Mouse (Mus musculus) urinary bladder, postnatal 36 days (tissue): Measurements from ENCODE around the gene Palm2.

Experiments used
- DNase-seq, 2 experiments: peaks; one replicate each; pipeline ENCODE4 v3.0.0; 2022; ENCODE audit warnings: low spot score in 2 of 2, mixed read lengths in 1 of 2

The Palm2 gene

DNA sequence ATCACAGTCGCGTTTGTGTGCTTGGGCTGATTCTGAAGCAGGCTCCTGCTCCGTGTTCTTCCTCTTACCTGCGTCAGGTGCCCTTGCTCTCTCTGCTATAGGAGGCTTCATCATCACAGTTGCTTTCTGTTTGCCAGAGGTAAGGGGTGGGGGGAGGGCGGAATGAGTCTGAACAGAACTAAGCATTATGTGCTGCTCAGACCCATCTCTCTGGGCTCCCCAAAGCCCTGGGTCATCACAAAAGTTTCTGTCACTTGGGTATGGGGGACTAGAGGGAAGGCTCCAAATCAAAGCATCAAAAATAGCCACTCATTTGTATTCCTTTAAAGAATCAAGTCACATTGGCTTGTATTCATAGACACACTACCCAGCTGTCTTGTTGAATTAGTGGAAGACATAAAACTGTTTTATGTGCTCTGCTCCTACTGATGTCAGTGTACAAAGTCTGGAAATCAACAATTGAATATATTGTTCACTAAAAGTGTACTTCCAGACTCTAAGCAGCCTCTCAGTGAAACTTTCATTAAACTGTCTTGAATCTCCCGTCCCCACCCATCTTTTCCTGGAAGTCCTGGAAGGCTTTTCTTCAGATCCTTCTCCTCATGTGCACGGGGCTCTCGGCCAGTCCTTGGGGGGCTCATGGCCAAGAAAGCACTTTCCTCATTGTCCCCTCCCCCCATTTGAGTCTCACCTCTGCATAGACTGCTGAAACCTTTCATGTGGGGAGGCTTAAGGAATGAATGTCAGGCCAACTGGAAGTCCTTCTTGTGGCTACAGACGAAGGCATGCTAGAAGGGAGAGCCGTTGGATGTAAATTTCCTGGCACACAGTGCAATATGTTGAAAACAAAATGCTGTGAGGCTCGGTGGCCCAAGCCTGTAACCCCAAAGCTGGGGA, 269.8 kb downstream of the Palm2 start:
- no peak for DNase-seq

DNA sequence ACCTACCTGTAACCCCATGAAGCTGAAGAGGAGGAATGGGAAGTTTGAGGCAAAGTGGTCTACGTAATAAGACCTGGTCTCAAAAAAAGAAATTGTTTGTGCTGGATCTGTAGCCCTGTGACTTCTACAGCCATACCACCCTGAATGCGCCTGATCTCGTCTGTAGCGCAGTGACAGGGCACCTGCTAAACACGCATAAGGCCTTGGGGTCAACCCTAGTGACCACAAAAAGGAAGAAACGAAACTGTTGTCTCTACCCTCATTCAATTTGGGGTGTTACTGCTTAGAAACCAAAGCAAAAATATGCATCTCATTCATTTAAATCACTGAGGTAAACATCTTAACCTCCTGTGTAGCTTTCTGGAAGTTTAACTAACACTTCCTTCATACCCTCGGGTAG, 270.5 kb downstream of the Palm2 start:
- DNase-seq: no peak

DNA sequence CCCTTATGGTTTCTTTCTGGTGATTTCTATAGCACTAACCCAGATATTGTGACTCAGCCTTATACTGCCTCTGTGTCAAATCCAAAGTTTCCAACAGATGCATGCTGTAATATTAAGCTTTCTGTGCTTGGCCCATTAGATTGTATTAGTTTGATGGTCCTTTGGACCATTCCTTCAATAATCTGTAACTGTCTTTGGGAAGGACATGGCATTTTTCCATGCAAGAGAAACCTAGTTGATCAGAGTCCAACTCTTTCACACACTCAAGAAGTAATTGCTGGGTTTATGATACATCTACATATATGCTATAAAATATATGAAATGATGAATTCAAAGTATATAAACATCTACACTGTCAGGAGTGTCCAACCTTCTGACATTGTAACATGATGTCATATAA, 281.8 kb downstream of the Palm2 start:
- no peak for DNase-seq

DNA sequence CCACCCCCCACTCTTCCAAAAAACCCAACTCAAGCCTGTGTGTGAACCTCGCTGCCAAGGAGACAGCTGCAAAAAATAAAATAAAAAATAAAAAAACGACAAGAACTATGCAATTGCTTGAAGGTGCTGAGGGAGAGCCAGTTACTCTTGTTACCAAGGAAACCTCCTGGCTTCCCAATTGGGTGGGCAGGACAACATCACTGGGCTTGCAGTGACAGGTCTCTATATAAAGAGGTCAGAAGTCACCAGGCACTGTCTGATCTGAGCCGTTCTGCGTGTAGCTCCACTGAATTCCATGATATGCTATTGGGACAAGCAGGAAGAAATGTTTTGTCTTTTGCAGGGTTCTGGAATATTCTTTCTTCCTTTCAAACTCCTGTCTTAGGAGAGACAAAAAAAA, 282.7 kb downstream of the Palm2 start:
- no peak for DNase-seq

DNA sequence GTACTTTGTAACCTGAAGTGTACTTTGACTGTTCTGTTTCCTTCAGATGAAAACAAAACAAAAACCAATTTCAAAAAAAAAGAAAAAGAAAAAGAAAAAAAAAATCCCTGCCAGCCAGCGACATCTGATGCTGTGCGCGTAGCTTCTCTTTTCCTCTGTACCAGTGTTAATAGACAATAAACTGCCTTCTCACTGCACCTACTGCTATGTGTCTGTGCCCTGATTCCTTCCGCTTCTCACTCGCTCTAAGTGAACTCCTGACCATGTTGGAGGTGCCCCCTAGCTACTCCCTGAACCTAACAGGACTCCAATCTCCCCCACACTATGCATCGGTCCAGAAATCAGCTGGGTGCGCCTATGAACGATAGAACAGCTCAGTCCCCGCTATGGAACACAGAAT, 283.3 kb downstream of the Palm2 start, which contains the start of gene Akap2:
TSS of gene Akap2 (plus strand) at position 304 of the 400 bp plus-strand sequence.
- no peak for DNase-seq

DNA sequence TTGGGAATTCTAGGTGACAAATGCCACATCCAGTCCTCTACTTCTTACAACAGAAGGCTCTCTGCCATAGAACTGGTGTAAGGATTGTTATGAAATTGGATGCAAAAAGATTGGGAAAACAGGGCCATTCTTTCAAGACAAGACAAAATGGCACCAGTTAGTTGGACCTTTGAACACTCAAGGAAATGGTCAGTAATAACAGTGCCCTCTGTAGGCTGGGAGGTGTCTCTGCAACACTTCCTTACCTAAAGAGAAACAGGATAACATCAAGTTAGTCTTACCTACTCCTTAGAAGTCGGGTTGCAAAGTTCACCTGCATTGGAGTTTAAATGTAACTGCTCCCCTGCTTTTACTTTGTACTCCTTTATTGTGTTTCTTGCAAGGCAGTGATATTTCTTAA, 285.3 kb downstream of the Palm2 start:
- DNase-seq: no peak

DNA sequence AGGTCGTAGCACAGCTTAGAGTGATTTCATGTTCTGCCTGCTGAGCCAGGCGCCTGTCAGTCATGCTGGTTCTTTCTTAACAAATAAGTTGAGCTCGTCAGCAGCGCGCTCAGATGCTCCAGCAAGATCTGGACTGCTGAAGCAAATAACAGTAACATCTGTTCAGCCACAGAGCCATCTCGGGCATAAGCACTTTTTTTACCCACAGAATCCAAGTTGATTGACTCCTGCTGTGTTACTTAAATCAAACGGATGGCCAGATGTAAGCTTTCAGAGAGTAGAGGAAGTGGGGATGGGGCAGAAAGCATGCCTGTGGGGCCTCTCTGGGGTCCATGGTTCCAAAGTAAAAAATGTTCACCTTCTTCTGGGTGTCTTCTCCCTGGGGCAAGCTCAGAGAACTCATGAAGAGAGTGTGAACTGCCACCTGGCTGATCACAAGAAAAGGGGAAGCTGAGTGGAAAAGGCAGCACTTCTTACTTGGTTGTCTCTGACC, 286.9 kb downstream of the Palm2 start:
- no peak for DNase-seq

DNA sequence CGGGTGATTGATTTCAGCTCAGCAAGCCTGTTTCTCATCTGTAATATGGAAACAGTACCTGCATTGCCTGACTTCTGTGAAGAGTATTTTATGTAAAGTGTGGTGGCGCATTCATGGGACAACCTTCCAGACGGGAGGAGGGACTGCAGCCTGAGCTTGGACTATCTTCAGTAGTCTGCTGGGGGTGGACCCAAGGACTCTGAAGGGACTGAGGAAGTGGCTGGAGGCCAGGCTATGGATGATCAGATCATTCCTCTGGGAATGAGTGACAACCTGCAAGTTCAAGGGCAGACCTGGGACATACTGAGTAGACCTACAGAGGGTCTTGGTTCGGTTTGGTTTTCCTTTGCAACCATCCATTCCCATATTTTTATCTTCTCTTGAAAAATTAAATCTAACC, 288.2 kb downstream of the Palm2 start:
- DNase-seq: no peak

DNA sequence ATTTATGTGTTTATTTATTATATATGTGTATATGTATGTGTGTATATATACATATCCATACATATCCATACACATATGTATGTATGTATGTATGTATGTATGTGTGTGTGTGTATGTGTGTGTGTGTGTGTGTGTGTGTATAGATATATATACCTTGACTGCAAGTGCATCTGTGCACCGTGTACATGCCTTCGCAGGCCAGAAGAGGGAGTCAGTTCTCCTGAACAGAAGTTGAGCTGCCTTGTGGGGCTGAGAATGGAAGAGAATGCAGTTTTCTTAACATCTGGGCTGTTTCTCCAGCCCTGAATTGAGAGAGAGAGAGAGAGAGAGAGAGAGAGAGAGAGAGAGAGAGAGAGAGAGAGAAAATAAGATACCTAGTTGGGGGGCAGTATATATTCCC, 289.6 kb downstream of the Palm2 start:
- no peak for DNase-seq

DNA sequence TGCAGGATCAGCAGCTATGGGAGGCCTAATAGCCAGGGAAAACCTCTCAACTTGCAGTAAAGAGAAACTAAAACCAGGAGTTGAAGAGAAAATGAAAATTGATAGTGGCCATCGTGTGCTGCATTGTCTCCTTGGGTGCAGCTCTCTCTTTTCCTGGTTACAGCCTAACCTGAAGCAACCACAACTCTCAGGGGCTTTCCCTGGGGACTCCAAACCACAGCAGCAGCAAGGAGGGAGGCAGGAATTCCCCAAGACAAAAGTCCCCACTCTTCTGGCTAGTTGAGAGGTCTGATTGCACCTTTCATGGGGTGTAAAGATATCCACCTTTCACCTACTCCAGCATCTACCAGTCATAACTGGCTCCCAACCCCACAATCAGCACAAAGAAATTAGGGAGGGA, 291.5 kb downstream of the Palm2 start:
- DNase-seq: no peak

DNA sequence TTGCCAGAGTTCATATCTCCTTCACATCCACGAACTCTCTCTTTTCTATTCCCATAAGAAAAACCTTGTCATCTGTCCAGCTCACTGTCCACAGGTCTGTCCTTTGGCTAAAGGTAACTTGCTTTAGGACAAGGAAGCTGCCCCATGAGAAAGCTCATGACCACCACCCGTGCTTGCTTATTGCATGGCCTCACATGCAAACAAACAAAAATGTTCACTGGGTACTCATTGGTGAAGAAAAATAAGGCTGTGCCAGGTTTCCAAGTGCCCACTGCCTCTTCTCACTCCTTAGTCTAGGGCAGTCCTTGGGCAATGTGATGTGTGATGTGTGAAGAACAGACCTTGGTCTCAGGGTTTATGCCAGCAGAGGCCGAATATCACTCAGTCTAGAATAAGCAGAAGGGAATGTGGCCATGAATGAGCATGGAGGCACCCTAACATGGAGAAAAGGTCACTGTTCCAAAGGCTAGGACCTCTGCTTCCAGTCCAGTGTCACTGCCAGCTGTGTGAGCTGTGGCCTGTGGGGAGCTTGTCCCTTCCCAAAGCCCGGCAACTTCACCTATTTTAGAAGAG, 294.6 kb downstream of the Palm2 start:
- no peak for DNase-seq

DNA sequence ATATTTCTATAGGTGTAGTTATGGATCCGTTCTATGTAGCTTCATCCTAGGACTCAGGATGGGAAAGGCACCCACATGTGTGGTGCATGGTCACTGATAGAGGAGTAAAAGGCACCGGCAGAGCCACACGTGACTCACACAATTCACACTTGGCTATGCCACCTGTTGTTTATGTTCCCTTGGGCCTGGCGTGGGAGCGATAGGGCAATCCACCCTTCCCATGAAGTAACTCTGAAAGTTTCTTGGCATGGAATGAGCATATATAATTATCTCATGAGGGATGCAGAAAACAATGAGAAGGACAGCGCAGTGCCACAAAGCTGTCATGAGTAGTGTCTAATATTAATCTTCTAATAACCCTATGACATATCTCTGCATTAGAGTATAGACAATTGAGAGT, 296.0 kb downstream of the Palm2 start:
- no peak for DNase-seq

DNA sequence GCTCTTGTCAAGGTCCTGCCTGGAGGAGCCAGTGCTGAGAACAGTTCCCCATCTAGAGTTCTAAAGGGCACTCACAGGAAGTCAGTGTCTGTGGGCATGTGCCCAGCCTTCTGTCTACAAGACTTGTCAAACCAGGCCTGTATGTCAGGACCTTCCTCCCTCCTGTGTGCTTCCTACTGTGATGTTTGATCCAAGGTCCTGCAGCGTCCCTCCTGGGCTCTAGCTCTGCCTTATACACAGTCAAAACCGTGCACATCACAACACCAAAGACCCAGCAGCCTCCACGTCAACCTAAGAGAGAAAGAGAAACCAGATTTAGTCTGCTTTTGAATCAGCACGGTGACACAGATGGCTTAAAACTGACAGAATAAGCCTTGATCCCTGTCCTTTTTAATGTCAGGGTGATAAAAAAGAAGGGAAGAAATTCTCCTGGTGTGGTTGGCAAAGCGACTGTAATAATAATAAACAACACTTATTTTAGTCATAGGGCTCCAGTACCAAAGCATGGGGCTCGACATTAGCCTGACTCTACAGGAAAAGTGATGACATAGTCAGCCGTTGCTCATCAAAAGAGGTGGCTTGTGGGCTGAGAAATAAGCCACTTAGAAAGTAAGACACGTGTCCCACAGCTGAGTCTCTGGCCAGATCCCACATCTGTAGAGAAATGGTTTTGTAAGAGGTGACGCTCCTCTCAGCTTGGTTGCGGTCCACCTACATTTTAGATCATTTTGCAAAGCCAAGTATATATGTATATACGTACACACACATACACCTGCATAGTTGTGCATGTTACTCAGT, 297.0 kb downstream of the Palm2 start:
- DNase-seq: no peak

DNA sequence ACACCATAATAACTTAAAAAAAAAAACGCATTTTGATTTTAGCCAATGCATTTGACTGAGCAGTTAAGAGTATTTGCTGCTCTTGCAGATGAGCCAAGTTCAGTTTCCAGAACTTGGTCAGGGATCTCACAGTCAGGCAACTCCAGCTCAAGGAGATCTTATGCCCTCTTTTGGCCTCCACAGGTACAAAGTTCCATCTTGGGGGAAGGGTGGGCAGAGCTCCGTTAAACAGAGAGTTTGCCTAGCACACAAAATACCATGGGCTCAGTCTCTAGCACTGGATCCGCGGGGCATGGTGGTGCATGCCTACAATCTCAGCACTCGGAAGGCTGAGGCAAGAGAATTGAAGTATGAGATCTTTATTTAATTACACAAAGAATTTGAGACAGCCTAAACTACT, 298.3 kb downstream of the Palm2 start:
- no peak for DNase-seq

DNA sequence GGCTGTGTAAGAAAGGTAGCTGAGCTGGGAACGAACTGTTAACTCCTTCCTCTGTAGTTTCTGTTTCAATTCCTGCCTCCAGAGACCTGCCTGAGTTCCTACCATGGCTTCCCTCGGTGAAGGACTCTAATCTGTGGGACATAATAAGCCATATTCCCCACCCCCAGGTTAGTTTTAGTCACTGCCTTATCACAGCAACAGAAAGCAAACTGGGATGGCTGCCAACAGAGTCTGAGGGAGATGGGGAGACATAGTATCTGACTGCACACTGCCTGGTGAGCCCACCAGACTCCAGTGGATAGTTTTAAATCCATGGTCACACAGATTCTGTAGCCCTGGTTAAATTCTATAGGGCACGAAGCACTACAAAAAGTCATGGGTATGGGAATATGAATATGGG, 299.4 kb downstream of the Palm2 start:
- no peak for DNase-seq

DNA sequence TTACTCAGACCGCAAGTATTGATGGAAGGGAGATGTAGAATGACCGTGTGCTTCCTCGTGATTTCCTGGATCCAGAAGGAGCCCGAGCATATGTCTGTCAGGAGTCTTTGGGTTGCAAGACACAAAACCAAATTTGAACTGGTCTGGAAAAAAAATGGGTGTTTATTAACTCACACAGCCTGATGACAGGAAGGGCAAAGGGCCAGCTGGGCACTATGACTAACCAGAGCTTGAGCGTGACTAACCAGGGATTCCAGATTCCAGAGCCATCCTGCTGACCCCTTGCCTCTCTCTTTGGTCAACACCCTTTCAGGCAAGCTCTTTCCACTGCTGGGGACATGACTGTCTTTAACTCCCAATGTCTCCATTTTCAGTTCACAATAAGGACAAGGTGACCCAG, 301.4 kb downstream of the Palm2 start:
- peak in 1 of 2 experiments; percentile 38 for DNase-seq

DNA sequence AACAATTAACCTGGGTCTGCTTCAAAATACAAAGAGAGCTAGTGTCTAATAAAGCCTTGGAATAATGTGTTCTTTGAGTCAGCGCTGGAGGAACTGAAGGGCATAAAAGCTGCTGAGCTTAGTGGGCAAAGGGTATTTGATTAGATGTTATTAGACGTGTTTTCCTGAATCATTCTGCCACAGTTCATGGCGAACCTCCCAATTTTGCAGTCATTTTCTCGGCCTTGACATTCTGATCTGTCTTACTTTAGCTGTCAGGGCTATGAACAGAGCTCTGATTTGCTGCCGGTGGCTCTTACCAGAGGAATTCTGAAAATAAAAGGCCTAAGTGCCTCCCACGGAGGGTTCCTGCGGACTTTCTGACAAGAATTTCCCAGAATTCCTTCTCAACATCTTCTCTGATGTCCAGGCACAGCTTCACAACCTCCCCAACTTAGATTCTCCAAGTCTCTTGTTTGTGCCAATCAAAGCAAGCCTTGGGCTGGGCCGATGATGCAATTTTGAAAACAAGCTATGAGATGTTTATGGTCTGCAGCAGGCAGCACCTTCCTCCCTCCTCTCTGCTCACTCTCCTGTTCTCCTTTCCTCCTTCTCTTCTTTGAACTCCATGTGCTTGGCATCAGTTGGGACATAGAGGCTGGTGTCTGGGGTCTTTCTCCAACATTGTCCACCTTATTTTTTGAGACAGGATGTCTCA, 305.0 kb downstream of the Palm2 start:
- no peak for DNase-seq

DNA sequence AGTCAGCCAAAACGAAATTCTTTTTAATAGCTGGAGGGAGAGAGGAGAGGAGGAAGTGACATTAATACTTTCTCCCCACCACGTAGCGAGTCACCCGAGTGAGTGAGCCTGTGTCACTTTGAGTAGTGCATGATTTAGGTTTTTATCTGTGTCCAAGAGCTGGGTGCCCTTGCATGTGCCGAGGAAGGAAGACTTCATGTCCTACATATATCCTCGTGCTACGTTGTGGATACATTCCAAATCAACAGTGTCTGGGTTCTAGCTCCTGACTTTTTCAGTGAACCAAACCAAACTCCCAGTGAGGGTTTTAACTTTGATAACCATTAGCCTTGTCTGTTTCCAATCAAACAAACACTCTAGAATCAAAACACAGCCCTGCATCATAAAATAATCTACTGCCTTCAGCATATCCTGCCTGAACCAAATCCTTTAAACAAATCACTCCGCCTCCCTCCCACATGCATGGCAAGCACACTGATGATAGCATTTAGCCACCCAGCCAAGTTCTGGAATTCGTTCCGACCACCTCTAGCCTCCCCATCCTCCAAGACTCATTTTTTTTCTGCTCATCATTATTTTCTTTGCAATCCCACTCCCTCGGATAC, 309.4 kb downstream of the Palm2 start:
- no peak for DNase-seq

DNA sequence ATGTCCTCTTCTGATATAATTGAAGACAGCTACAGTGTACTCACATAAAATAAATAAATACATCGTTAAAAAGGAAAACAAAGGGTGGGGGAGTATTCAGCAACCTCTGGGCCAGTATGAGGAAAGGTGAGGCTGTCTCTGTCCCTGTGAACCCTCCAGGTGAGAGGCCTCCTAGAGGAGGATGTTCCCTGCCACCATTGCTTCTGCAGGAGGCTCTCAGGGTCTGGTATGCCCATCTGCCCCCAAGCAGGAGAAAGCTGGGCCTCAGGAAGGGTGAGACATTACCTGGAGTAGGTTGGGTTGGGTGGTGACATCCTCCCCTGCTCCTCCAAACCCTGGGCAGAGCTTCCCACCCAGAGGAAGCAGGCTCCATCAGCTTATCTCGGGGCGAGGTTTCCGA, 316.6 kb downstream of the Palm2 start:
- no peak for DNase-seq

DNA sequence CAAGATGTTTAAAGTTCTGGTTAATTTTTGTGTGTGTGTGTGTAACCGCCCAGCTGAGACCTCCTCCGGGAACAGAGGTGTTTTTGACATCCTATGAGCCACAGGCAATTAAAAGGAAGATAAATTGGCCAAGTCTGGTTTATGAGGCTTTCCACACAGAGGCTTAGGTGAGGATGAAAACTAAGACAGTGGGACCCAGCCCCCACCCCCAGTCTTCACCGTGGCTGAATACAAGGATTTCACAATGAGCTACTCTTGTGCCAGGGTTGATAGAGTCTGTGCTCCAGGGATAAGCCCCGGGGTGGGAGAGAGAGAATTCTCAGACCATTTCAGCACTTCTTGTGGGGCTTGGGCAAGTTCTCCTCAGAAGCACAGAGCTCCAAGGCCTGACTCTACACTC, 317.0 kb downstream of the Palm2 start:
- DNase-seq: no peak

DNA sequence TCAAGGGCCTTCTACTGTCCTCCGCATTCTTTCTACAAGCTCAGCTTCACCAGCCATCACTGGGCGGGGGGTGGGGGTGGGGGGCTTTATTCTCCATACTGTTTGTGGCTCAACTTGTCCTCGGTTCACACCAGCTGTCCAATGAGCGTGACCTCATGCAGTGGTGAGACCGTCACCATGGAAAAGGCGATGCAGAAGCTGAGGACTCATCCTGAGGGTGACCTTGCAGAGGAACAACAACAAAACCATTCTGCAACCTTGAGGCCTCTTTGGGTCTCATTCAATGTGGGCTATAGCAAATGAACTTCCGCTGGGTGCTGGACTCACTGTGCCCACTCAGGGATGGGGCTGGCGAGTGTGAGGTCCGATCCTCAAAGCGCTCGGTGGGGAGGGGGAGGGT, 317.5 kb downstream of the Palm2 start:
- no peak for DNase-seq
